Mouse (Mus musculus) heart, postnatal 10 days (tissue): ENCODE measurements at regions not wholly inside any gene's neighbourhood (a gene's known extent, or its start where the extent isn't known, plus 50 kb on each side); places are given as distances from the start of the nearest gene placed in this dataset.

Experiments used
- DNase-seq, 2 experiments: peaks; one replicate each; pipeline ENCODE4 v3.0.0; 2021
- intact Hi-C: fragments of 180-260 bp; cut with DNase I; formaldehyde crosslinking; loops from one replicate; pipeline ENCODE4 v1.15.1; 2025

DNA sequence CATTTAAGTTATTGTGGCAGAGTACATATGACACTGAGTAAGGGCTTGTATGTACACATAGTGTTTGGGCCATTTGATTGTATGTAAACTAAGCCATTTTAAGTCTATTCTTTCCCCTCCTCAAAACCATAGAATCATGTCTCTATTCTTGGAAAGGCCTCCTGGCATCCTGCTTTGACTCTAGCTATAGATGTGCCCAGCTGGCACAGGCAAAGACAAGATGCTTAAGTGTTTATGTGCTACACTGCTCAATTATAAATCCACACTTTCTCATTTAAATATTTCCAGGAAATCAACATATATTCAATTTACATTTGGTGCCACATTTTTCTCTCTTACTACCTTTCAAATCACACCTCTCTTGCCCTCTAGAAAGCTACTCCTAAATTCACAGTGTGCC lies 97.6 kb upstream of the Bdnf start:
- intact Hi-C loops, result no loop called here
- DNase-seq, result no peak

- DNase-seq, result peak; percentile 8 to 14
- intact Hi-C loops, result no loop called here
These were observed 95.6 kb upstream of the Bdnf start for GRCm38 (mm10) chr2:109578870-109579310.

DNA sequence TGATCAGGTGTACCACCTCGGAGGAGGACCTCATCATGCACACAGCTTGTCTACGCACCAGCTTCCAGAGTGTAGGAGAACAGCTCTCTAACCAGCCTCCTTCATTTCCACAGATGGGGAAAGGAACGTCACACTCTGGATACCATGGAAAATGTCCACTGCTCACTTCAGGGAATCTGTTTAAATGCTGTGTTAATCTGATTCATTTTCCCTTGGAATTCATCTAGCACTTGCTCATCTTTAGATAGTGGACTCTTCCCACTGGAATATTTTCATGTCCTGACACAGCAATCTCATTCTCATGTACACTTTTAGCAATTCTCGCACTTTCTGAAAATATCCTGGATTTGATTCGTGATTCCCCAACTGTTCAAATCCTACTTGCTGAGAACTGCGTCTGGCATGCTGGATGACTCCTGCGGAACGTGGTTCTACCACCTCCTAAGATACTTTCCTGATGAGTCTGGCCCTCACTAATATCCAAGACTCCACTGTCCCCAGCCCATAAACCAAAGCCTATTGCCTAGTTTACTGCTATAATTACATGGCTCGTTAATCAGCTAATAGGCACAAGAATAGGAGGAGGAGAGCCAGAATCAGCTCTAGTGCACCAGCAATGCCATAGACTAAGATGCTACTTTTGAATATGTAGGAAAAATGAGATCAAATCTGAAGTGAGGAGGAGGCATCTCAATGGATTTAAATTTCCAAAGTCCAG lies 56.0 kb upstream of the Bdnf start:
- no peak for DNase-seq
- intact Hi-C loops, result no loop called here

DNA sequence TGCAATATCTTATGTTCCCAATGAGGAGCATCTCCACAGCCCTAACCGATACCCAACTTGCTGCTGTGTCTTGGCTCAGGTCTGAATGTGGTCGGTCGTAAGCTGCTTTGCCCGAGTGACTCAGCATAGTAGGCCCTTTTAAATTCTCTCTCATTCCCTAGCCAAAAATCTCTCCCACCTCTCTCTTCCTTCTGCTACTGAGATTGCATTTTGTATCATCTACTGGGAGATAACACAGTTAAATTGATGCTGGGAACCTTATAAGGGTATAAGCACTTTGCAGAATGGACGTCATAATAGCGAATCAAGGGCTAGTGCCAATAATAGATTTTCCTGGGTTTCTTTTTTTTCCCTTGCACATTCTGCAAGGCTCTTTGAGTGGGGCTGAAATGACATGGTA lies 54.8 kb upstream of the Bdnf start:
- intact Hi-C loops, result no loop called here
- no peak for DNase-seq

DNA sequence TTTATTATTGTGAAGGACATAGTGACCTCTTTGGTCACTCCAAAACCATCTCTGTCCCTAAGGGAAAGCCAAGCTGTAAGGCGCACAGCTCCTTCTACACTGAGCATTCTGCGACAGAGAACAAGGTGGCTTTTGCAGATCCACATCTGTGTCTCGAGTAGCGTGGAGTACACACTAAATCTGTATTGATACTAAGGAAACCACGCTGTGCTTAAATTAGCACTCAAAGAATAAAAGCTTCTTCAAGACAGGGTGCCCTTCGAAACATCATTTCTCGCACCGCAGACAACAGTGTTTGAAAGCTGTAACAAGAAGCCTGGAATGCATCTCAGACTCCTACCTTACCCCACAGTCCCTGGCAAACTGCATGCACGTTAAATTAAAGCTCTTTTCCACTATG lies 52.9 kb upstream of the Bdnf start:
- intact Hi-C loops, result no loop called here

More for the DNA sequence above, 52.9 kb upstream of the Bdnf start:
- no peak for DNase-seq
